Mouse (Mus musculus) v-Abl transformed pro-B cells (cell line): ENCODE data around the gene Ppp1r18.

ENCODE experiments used
- in situ Hi-C, 2 experiments: fragments of 400-800 bp; cut with MboI; formaldehyde crosslinking; loops; one replicate each; pipeline ENCODE4 v1.15.1; 2025; ENCODE audit not compliant: unreplicated experiment in 2 of 2

Ppp1r18 gene

GRCm38 (mm10) chr17:35866911-35867890 lies 1.8 kb downstream of the Ppp1r18 start:
- in situ Hi-C loops = no loop called here

- in situ Hi-C loops = no loop called here
Measured at GRCm38 (mm10) chr17:35868165-35868820, 2.9 kb downstream of the Ppp1r18 start.

GRCm38 (mm10) chr17:35868961-35869345 lies 3.6 kb downstream of the Ppp1r18 start:
- in situ Hi-C loops = no loop called here

- in situ Hi-C loops = loop anchor here (5.0 kb wide), 2 partner anchors 32 to 38 kb away; partner anchors contain the start of gene Tubb5 (in 2 of the 2)
Measured at GRCm38 (mm10) chr17:35869346-35870067, 4.1 kb downstream of the Ppp1r18 start.

- in situ Hi-C loops = loop anchor here (5.0 kb wide), 2 partner anchors 33 to 37 kb away; partner anchors contain the start of gene Tubb5 (in 2 of the 2)
Measured at GRCm38 (mm10) chr17:35870151-35870883, 4.9 kb downstream of the Ppp1r18 start.

GRCm38 (mm10) chr17:35870884-35871696 lies 5.7 kb downstream of the Ppp1r18 start:
- in situ Hi-C loops = loop anchor here (5.0 kb wide), 2 partner anchors 34 to 36 kb away; partner anchors contain the start of gene Tubb5 (in 2 of the 2)

GRCm38 (mm10) chr17:35873774-35874519 lies 8.6 kb downstream of the Ppp1r18 start:
- in situ Hi-C loops = loop anchor here (5.0 kb wide), 2 partner anchors 33 to 37 kb away; partner anchors contain the start of gene Tubb5 (in 2 of the 2)

GRCm38 (mm10) chr17:35874721-35875120 lies 9.3 kb downstream of the Ppp1r18 start:
- in situ Hi-C loops = loop anchor here (5.0 kb wide), 2 partner anchors 33 to 37 kb away; partner anchors contain the start of gene Tubb5 (in 2 of the 2)

- in situ Hi-C loops = no loop called here
Measured at GRCm38 (mm10) chr17:35879245-35880057, 14.1 kb downstream of the Ppp1r18 start, which contains the start of gene Dhx16. Dhx16 (plus strand) TSS chr17:35879819.

GRCm38 (mm10) chr17:35882924-35883323 lies 17.5 kb downstream of the Ppp1r18 start:
- in situ Hi-C loops = no loop called here

- in situ Hi-C loops = no loop called here
Measured at GRCm38 (mm10) chr17:35883777-35884176, 18.4 kb downstream of the Ppp1r18 start.

- in situ Hi-C loops = no loop called here
Measured at GRCm38 (mm10) chr17:35887725-35888124, 22.3 kb downstream of the Ppp1r18 start.

GRCm38 (mm10) chr17:35896781-35897643 lies 31.6 kb downstream of the Ppp1r18 start, which contains the start of gene 2310061I04Rik:
2310061I04Rik (minus strand) TSS chr17:35897431.
- in situ Hi-C loops = no loop called here

- in situ Hi-C loops = no loop called here
Measured at GRCm38 (mm10) chr17:35897644-35898573, 32.5 kb downstream of the Ppp1r18 start.

- in situ Hi-C loops = loop anchor here in 1 of 2 experiments (10.0 to 25.0 kb wide), 2 partner anchors 166 to 388 kb away; partner anchors contain the start of genes Cchcr1, Pou5f1 and Tcf19
Measured at GRCm38 (mm10) chr17:35900636-35901035, 35.2 kb downstream of the Ppp1r18 start.
